Mouse (Mus musculus): Measurements from ENCODE around the gene Ubp1. TPM values are rescaled to one million over a fixed set of nuclear protein-coding genes. Genes with fewer than 3 reads are reported as not detected.

Ubp1 gene
- polyA plus RNA-seq, 2 experiments = 46.0 to 72.6 TPM

DNA sequence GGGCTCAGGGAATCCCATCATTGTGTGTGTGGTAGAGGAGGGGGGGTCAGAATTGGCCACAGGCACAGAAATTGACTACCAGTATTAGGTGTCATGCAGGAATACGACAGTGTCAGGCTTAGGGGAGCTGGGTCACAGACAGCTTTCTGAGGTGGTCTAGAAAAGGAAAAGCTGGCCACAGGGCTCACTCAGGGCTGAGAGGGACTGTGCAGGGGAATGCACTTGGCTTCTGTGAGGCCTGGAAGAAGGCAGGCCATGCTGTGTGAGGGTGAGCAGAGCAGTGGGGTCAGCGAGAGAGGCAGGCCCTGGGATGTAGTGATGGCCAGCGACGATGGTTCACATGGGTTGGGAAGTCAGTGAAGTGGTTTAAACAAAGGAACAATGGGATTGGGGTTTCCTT is 43.1 kb downstream of the Ubp1 start:
- no peak overlapping the region for H3K4me3 ChIP-seq (ENCODE audit: insufficient read depth in 1 of 2, low read depth in 2 of 2, low read length in 2 of 2)
- H3K27me3 ChIP-seq (ENCODE audit: control insufficient read depth, insufficient read depth, low read length) = no peaks in the 10 kb centered on the region
- TF ChIP-seq EP300 (IDR thresholded peaks at IDR 0.05; ENCODE audit: low read depth) (no peak), CTCF (IDR thresholded peaks at IDR 0.05; ENCODE audit: low read depth) (no peak)
- DNase-seq (ENCODE audit: low read depth in 3 of 3, low spot score in 3 of 3) (no peak), ATAC-seq (ENCODE audit: insufficient read depth) (no peak)
- peaks cover 2 to 15% of the 10 kb centered on the region in 2 experiments; a peak in 2 of 4 replicates for H3K4me1 ChIP-seq (replicated peaks; ENCODE audit: control insufficient read depth in 2 of 2, insufficient read depth in 2 of 2, low read length in 1 of 2)
- H3K9me3 ChIP-seq (ENCODE audit: control insufficient read depth, low read length) = no peaks in the 10 kb centered on the region
- no peak overlapping the region for H3K27ac ChIP-seq
- peaks cover 90% of the 10 kb centered on the region for H3K36me3 ChIP-seq (replicated peaks; ENCODE audit: control insufficient read depth, insufficient read depth, low read depth)
- no peak overlapping the region for H3K9ac ChIP-seq (replicated peaks)
- no peak overlapping the region for H3K4me2 ChIP-seq (ENCODE audit: low read depth)
- 97% methylated on average over 4 of the region's 4 CpGs for WGBS (ENCODE audit: insufficient replicate concordance)

DNA sequence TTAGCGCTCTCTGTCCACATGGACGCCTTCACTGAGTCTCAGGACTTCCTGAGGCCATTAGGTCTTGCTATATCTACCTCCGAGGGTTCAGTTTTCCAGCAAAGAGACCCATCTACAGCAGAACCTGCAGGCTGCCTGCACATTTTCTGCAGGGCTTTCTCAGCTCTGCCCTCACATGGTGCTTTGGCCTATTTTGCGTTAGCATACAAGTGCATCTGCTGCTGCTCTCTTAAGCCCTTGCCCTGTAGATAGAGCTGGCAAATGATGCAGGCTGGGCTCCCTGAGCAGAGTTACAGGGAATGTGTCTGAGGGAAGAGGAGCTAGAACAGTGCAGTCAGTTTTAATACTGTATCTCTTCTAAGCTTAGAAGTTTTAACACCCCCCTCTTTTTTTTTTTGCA is 44.2 kb downstream of the Ubp1 start:
- no peaks in the 10 kb centered on the region for H3K27me3 ChIP-seq (ENCODE audit: control insufficient read depth, insufficient read depth, low read length)
- ATAC-seq (ENCODE audit: insufficient read depth) (no peak), DNase-seq (ENCODE audit: low read depth in 3 of 3, low spot score in 3 of 3) (no peak)
- TF ChIP-seq EP300 (IDR thresholded peaks at IDR 0.05; ENCODE audit: low read depth) (no peak), CTCF (IDR thresholded peaks at IDR 0.05; ENCODE audit: low read depth) (no peak)
- H3K36me3 ChIP-seq (replicated peaks; ENCODE audit: control insufficient read depth, insufficient read depth, low read depth) = peaks cover 95% of the 10 kb centered on the region
- H3K9me3 ChIP-seq (ENCODE audit: control insufficient read depth, low read length) = no peaks in the 10 kb centered on the region
- H3K9ac ChIP-seq (replicated peaks) = no peak overlapping the region
- WGBS (ENCODE audit: insufficient replicate concordance) = 93% methylated on average over 4 of the region's 4 CpGs
- H3K4me2 ChIP-seq (ENCODE audit: low read depth) = no peak overlapping the region
- peaks cover 2 to 11% of the 10 kb centered on the region in 2 experiments; a peak in 2 of 4 replicates for H3K4me1 ChIP-seq (replicated peaks; ENCODE audit: control insufficient read depth in 2 of 2, insufficient read depth in 2 of 2, low read length in 1 of 2)
- no peak overlapping the region for H3K27ac ChIP-seq
- no peak overlapping the region for H3K4me3 ChIP-seq (ENCODE audit: insufficient read depth in 1 of 2, low read depth in 2 of 2, low read length in 2 of 2)

DNA sequence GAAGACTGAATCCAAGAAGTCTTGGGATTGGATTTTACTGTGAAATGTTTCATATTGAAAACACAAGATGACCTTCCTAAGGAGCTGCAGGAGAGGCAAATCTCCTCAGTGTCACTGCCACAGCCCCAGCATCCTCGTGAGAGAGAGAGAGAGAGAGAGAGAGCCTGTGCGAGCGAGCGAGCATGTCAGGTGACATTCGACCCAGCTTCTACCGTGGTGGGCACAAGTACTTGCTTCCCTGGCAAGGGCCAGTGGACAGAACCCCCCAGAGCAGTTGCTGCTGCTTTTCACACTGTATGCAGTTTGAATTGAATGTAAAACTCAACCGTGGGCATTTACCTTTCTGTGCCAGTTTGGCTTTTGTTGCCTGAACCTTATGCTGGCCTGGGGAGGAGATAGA is 44.7 kb downstream of the Ubp1 start:
- 89% methylated on average over 7 of the region's 7 CpGs for WGBS (ENCODE audit: insufficient replicate concordance)
- no peak for ATAC-seq (ENCODE audit: insufficient read depth)
- no peak overlapping the region for H3K4me3 ChIP-seq (ENCODE audit: insufficient read depth in 1 of 2, low read depth in 2 of 2, low read length in 2 of 2)
- no peaks in the 10 kb centered on the region for H3K27me3 ChIP-seq (ENCODE audit: control insufficient read depth, insufficient read depth, low read length)
- H3K9ac ChIP-seq (replicated peaks) = no peak overlapping the region
- no peak for TF ChIP-seq EP300 (IDR thresholded peaks at IDR 0.05; ENCODE audit: low read depth)
- no peak for TF ChIP-seq CTCF (IDR thresholded peaks at IDR 0.05; ENCODE audit: low read depth)
- H3K4me1 ChIP-seq (replicated peaks; ENCODE audit: control insufficient read depth in 2 of 2, insufficient read depth in 2 of 2, low read length in 1 of 2) = peaks cover under 1 to 8% of the 10 kb centered on the region in 2 experiments; a peak in 2 of 4 replicates
- no peak for DNase-seq (ENCODE audit: low read depth in 3 of 3, low spot score in 3 of 3)
- no peak overlapping the region for H3K27ac ChIP-seq
- peaks cover 90% of the 10 kb centered on the region for H3K36me3 ChIP-seq (replicated peaks; ENCODE audit: control insufficient read depth, insufficient read depth, low read depth)
- H3K9me3 ChIP-seq (ENCODE audit: control insufficient read depth, low read length) = no peaks in the 10 kb centered on the region
- no peak overlapping the region for H3K4me2 ChIP-seq (ENCODE audit: low read depth)

DNA sequence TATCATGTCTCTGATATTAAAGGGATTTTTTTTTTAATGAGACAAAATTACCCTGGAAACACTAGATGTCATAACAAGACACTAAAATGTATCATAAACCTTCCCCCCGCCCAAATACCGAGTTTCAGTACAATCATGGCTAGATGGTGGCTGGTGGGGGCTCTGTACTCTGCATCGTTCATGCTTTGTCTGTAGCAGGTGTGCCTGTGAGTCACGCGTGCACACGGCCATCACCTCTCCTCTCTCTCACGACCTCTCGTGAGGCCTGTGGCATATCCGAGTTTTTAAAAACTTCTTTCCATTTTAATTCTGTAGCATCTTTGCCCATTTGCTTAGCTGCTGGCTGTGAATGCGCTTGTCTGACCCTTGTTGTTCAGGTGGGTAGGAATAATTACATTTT is 45.5 kb downstream of the Ubp1 start:
- H3K4me1 ChIP-seq (replicated peaks; ENCODE audit: control insufficient read depth in 2 of 2, insufficient read depth in 2 of 2, low read length in 1 of 2) = peaks cover 0 to 2% of the 10 kb centered on the region in 2 experiments; a peak in 1 of 4 replicates
- ATAC-seq (ENCODE audit: insufficient read depth) (no peak), DNase-seq (ENCODE audit: low read depth in 3 of 3, low spot score in 3 of 3) (no peak)
- H3K9ac ChIP-seq (replicated peaks) = no peak overlapping the region
- no peak overlapping the region for H3K27ac ChIP-seq
- peaks cover 84% of the 10 kb centered on the region for H3K36me3 ChIP-seq (replicated peaks; ENCODE audit: control insufficient read depth, insufficient read depth, low read depth)
- no peak overlapping the region for H3K4me2 ChIP-seq (ENCODE audit: low read depth)
- no peak overlapping the region for H3K4me3 ChIP-seq (ENCODE audit: insufficient read depth in 1 of 2, low read depth in 2 of 2, low read length in 2 of 2)
- H3K9me3 ChIP-seq (ENCODE audit: control insufficient read depth, low read length) = no peaks in the 10 kb centered on the region
- TF ChIP-seq EP300 (IDR thresholded peaks at IDR 0.05; ENCODE audit: low read depth) (no peak), CTCF (IDR thresholded peaks at IDR 0.05; ENCODE audit: low read depth) (no peak)
- H3K27me3 ChIP-seq (ENCODE audit: control insufficient read depth, insufficient read depth, low read length) = no peaks in the 10 kb centered on the region
- 91% methylated on average over 10 of the region's 10 CpGs for WGBS (ENCODE audit: insufficient replicate concordance)

DNA sequence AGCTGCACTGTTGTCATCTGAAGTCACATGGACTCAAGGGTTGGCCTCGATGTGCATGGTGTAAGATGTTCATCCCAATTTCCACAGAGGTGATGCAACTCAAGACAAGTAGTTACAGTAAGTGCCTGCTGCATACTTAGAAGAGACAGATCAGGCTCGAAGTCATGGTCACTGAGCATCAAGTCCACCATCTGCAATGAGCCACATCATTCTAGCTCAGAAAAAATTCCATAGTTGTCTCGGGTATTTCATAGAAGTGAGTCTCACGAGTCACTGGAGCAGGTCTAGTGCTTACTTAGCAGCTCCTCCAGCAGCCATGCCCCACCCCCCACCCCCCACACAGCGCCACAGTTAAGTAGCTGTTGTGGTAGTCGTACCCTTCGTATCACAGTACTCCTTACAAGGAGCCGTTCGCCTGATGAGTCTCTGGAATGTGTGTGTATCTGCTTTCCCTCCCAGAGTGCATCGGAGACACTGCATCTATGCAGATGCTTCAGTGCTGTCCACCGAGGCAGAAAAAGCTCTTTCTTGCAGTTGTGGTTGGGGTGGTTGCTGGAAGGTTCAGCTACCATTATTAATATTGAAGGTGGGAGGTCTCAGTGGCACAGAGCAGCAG is 46.6 kb downstream of the Ubp1 start:
- Histone ChIP-seq H3K27me3 (ENCODE audit: control insufficient read depth, insufficient read depth, low read length) (no peaks in the 10 kb centered on the region), H3K4me2 (ENCODE audit: low read depth) (no peak overlapping the region), H3K9ac (replicated peaks) (no peak overlapping the region), H3K4me3 (ENCODE audit: insufficient read depth in 1 of 2, low read depth in 2 of 2, low read length in 2 of 2) (no peak overlapping the region), H3K9me3 (ENCODE audit: control insufficient read depth, low read length) (no peaks in the 10 kb centered on the region), H3K27ac (no peak overlapping the region), H3K36me3 (replicated peaks; ENCODE audit: control insufficient read depth, insufficient read depth, low read depth) (peaks cover 75% of the 10 kb centered on the region), H3K4me1 (replicated peaks; ENCODE audit: control insufficient read depth in 2 of 2, insufficient read depth in 2 of 2, low read length in 1 of 2) (no peaks in the 10 kb centered on the region)
- TF ChIP-seq CTCF (IDR thresholded peaks at IDR 0.05; ENCODE audit: low read depth) (no peak), EP300 (IDR thresholded peaks at IDR 0.05; ENCODE audit: low read depth) (no peak)
- WGBS (ENCODE audit: insufficient replicate concordance) = 86% methylated on average over 11 of the region's 11 CpGs
- no peak for DNase-seq (ENCODE audit: low read depth in 3 of 3, low spot score in 3 of 3)
- no peak for ATAC-seq (ENCODE audit: insufficient read depth)

Data from liver, embryonic 14.5 days (tissue).